Mouse (Mus musculus) retina, postnatal 7 days (tissue): ENCODE data around the gene St6gal1.

ENCODE experiments used
- DNase-seq: peaks from one replicate; pipeline ENCODE4 v3.0.0-alpha.2; 2012; ENCODE audit warnings: low read depth, low spot score

St6gal1 gene

DNA sequence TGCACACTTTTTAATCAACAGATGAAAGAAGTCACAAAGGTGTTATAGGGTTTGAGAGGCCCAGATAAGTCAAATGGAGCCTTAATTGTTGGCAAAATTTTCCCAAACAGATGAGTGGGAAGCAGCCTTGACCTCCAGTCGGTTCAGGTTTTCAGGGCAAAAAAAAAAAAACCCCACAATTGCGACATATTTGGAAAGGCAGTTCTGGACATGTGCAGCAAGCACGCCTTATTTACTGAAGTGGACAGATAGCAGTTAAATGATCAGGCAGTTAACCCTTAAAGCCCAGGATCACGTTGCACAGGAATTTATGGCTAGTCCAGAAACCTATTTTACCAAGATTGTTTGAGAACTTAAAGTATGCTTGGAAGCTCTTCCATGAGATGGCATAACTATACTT lies 112.8 kb downstream of the St6gal1 start:
- DNase-seq = no peak

DNA sequence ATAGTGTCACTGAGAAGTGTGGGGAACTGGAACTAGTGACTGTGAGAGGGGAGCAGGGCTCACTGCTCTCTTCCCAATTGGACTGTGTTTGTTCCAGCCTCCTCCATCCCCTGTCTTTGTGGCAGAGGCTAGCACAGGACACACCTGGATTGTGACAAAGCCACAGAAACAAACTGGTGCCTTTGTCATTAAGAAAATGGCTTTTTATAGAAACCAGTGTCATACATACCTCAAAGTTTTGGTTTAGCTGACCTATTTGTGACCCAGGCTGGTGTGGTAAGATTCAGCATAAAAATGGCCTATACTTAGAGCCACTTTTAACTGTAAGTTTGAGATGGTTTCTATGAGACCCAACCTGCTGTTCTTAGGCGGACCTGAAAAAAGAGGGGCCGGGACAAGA lies 116.7 kb downstream of the St6gal1 start:
- no peak for DNase-seq

DNA sequence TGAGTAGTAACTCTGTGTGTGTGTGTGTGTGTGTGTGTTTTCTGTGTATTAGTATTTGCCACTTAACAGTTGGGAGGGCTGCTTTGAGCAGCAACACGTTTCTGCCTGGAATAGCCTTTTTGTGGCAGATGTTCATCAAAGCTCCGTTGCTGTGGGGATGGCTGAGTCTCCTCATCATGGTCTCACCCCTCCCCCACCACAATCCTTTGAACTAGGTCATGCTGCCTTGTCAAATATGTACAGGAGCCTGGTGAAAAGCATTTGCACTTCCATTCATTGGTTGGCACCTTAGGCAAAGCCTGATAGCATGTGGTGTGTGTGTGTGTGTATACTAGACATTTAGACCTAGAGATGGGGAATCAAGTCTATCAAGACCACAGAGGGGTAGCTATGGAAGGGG lies 126.3 kb downstream of the St6gal1 start:
- peak; percentile 63 for DNase-seq

DNA sequence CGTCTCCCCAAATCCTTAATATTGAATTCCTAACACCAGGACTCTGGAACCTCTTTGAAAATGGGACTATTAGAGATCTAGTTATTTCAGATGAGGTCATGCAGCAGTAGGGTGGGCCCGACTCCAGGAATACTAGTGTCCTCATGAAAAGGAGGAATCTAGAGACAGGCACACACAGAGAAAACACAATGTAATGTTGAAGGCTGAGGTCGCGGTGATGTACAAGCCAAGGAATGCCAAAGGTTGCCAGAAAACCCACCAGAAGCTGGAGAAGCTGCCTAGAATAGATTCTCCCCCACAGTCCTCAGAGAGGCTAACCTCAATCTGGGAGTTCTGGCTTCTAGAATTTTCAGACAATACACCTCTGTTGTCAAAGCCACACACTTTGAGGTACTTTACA lies 136.5 kb downstream of the St6gal1 start:
- DNase-seq = no peak

DNA sequence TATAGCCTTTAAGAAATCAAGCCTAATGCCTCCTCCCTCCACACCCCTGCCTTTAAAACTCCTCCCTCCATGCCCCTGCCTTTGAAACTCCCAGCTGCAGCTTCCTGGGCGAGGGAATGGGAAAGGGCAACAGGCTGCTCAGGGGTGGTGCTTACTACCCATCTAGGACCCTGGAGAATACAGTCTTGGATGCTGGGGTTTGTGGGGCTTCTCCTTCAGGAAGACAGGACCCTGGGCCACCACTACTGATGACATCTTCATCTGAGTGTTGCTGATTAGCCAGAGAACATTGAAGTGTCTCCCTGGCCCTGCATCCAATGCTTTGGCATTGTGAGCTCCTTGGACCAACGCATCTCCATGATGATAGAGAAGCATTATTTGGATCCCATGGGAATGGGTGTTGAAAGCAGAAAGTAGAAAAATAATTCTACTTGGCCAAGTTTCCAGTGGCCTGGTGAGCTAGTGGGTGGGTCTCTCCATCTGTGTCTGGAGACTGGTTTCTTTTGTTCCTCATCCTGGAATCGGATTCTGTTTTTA lies 137.0 kb downstream of the St6gal1 start:
- DNase-seq = no peak

DNA sequence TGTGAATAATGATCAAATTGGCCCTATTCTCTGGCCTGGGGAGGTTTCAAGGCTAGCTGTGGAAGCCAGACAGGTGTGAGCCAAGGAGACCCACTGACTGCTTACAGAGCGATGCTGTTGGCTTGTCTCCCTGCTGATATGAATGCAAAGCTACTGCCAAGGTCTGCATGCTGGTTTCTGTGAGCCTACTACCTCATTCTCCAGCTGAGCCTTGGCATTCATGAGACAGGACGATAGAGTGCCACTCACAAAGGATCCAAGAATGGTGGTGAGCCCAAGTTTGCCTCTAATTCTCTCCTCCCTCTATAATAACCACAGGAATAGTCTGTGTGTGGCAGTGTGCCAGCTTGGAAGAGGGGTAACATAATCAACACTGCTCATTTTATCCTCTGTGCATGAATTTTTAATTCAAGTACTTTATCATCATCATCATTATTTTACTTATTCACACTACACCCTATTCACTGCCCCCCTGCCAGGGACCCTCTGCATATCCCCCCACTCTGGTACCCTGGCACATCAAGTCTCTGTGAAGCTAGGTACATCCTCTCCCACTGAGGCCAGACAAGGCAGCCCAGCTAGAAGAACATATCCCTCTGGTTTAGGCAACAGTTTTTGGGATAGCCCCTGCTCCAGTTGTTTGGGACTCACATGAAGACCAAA lies 139.9 kb downstream of the St6gal1 start:
- no peak for DNase-seq

DNA sequence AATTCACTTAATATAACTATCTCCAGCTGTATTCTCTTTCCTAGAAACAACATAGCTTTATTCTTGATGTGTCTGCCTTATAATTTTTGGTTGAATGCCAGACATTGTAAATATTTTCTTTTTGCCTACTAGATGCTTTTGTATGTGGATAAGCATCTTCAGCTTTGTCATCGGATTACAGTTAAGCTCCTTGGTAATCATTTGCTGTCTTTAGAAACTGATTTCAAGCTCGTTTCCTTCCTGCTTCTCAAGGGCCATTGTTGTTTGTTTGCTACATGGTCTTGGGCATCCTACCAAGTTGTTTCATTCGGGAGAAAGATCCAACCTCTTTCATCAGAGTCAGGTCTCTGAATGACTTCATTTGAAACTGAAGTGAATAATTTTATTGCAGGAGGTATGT lies 144.6 kb downstream of the St6gal1 start:
- DNase-seq = no peak

DNA sequence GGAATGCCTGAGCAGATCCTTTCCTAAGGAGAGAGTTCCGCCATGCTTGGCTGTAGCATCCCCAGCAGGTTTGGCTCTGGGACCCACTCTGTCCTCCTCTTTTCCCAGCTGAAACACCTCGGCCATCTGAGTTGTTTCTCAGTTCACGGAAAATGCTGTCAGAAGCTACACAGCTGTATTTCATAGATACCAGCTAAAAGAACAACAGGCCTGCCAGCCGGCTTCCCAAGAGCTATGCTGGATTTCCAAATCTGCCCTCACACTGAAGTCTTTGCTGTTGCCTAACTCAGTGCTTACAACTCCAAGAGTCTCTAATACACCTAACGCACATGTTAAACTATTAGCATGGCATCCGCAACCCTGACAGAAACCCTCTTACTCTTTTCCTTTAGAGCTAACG lies 146.2 kb downstream of the St6gal1 start:
- DNase-seq = no peak

DNA sequence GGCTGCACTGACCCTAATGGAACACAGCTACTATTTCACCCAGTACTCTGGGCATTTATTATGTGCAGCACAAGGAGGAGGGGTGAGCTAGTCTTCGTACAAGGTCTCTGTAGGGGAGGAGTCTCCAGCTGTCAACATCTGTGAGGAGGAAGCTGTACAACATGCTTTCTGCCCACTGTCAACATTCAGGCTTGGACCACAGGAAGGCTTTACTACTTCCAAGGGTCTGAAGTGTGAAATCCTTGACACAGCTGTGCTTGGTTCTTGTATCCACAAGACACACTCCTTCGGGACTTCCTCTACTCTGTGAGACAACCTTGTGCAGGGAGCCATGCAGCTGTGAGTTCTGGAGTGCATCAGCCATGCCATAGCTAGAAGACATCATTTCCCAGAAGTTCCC lies 147.8 kb downstream of the St6gal1 start:
- DNase-seq = no peak

DNA sequence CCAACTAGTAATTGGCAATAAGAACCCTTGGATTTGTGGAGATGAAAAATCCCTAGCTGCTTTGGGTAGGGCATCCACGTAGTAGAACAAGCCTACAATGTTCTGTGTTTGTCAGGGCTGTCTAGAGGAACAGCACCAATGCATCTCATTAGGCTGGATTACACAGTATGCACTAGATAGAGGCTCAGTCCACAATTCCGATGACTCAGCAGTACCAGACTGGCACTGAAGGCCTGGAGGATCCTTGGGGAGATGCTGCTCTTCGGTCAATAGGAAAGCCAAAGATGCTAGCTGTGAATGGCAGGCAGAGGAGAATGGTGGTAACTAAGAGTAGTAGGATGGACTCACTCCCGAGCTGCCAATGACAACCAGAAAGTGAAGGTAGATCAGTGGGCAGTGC lies 149.5 kb downstream of the St6gal1 start:
- DNase-seq = no peak

DNA sequence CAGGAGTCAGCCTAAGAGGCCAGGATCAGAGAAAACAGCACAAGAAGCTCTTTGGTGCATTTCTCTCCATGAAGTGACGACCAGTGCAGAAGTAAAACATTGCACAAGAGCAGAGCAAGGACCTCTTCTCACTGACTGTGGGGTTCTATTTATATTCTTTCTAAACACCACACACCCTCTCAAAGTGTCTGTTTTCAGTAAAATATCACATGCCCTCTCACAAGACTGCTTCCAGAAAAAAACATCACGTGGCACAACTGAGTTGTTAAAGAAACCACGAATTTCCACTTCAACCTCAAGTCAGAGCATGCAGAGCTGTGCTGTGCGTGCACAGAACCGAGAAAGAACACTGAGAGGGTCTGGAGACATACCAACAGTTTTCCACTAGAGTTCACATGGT lies 150.4 kb downstream of the St6gal1 start:
- DNase-seq = no peak

DNA sequence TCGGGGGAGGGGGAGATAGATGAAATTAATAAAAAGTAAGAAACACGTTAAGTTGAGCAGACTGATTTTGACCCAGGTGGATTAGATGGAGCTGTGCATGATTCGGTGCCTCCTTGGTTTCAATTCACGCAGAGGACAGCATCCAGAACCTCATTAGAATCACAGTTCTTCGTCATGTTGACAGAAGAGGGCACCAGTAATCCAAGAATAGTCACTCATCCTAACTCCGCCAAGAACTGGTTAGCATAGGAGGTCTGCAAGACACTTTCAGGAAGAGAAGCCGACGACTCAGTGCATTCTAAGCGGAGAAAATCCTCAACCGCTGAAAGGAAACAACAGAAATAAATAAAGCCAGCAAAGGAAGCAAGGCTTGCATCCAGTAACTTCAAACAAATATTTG lies 151.6 kb downstream of the St6gal1 start:
- DNase-seq = no peak

DNA sequence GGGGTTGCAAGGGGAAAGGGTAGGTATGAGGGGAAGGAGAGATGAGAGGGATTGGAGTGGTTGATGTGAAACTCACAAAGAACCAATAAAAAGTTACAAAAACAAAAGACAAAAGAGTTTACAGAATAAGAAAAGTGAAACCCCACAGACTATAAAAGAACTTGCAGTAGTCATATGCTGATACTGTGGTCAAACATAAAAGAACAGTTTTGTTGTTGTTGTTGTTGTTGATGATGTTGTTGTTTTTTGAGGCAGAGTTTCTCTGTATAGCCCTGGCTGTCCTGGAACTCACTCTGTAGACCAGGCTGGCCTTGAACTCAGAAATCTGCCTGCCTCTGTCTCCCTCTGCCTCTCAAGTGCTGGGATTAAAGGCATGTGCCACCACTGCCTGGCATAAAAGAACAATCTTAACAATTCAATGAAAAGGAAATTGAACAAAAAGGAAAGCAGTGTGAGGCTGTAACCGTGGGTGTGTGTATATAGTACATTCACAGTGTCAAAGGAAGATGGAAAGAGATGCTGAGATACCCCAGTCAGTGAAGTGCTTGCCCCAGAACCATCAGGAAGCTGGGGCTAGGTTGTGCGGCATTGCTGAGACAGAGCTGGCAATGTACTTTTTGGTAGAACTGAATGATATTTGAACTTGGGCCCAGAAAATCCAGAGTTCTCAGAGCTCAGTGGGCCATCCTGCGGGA lies 155.1 kb downstream of the St6gal1 start:
- no peak for DNase-seq

DNA sequence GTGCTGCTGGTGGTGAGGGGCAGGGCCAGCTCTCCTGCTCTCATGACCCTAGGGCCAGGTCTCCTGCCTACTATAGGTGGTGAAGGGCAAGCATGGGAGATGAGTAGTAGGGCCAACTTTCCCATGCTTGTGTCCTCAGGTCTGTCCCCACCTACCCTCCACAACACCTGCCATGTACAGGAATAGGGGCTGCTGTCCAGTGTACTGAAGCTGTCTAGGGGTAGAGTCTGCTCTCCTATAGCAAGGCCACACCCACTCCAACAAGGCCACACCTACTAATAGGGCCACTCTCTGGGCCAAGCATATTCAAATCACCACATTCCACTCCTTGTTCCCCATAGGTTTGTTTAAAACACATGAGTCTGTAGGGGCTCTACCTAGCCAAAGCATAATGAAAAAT lies 159.8 kb downstream of the St6gal1 start:
- no peak for DNase-seq

DNA sequence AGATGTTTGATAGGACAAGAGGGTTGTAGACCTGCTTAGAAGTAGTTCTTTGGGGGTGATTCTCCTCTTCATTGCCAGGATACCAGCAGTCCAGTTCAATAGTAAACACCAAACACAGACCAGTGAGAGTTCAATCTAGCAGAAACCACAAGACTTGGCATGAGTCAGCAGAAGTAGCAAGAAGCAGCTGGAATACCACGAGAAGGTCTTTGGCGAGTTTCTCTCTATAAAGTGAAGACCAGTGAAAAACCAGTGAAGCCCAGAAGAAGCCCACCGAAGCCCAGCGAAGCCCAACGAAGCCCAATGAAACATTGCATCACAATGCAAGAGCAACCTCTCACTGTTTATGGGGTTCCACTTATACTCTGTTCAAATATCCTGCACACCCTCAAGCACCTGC lies 173.4 kb downstream of the St6gal1 start:
- no peak for DNase-seq

DNA sequence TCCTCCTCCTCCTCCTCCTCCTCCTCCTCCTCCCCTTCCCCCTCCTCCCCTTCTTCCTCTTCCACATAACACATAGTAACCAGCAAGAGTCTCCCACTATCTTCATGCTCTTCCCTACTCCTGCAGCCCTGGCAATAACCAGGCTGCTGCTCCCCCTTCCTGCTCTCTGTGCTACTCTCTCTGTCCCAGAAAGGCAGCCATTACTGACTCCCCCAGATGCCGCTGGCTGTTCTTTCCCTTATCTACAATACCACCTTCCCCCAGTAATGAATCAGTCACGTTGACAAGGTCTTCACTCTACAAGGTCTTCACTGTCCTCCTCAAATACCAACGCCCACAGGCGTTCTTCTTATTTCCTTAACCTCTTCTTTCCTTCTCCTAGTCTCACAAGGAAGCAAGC lies 176.9 kb downstream of the St6gal1 start:
- no peak for DNase-seq

DNA sequence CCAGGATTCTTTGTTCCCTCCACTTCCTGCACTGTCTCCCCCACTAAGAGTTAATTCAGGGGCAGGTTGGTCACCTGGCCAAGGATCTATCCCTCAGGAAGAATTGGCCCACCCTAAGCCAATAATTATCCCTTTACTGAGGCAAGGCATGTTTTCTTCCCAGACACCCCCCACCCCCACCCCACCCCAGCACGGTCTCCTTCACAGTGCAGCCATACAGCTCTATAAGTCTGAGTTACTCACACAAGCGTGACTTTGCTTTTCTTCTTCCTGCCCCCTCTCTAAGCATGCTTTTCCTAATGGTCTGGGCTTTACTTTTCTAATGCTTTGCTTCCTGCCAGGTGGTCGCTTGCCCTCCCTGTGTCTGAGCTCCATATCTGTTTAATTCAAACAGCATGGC lies 177.4 kb downstream of the St6gal1 start:
- no peak for DNase-seq

DNA sequence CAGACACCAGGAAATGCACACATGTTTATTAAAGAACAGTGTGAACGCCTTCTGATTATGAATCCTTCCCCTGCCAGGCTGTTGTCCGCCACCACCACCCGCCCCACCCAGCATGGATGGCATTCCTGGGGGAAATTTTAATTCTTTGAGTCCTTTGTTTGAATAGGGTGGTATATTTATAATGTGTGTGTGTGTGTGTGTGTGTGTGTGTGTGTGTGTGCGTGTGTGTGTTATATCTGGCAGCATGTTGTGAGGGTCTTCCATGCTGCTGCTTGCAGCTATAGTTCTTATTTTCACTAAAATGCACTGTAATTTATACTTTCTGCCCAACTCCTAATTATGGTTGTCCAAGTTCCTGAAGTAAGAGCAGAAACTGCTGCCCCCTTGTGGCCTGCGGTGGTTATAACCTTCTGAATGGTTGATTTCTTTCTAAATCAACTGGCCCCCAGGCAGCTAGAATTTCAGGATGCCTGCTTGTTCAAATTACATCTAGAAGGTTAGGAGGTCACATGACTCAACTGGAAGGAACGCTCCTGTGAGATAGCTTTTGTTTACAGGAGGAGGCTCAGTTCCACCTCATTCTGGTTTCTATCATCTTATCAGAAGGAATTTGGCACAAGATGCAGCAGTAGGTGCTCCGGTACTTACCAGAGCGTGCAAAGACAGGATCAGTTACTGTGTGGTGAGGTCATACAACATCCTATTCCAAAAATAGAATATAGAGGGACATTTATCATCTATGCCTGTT lies 178.6 kb downstream of the St6gal1 start:
- peak; percentile 52 for DNase-seq
